Mouse (Mus musculus): ENCODE results near the gene Ccsap. TPM values are rescaled to one million over a fixed set of nuclear protein-coding genes. Genes with fewer than 3 reads are reported as not detected.

Gene Ccsap
- polyA plus RNA-seq, 2 experiments from 2014 or later: 3.2 to 4.4 TPM

- ATAC-seq: no peak
These were observed 56.4 kb downstream of the Ccsap start for GRCm38 (mm10) chr8:123803639-123804038.

- no peak for ATAC-seq
These were observed 58.5 kb downstream of the Ccsap start for GRCm38 (mm10) chr8:123801538-123801937.

GRCm38 (mm10) chr8:123800867-123801266 lies 59.1 kb downstream of the Ccsap start:
- ATAC-seq: no peak

DNA sequence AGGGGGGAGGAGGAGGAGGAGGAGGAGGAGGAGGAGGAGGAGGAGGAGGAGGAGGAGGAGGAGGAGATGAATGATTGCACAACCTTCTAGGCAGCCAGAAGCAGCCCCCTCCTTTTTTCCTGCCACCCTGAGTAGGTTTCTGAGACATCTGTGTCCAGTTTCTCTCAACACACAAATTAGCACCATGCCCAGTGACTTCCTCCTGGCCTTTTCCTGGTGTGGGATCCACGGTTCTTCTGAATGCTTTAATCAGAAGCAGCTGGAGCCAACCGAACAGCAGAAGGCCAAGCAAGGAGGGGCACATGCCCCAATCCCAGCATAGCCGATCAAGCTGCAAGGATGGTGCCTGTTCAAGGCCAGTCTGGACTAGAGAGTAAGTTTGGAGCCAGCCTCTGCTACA lies 60.1 kb downstream of the Ccsap start:
- ATAC-seq: no peak

DNA sequence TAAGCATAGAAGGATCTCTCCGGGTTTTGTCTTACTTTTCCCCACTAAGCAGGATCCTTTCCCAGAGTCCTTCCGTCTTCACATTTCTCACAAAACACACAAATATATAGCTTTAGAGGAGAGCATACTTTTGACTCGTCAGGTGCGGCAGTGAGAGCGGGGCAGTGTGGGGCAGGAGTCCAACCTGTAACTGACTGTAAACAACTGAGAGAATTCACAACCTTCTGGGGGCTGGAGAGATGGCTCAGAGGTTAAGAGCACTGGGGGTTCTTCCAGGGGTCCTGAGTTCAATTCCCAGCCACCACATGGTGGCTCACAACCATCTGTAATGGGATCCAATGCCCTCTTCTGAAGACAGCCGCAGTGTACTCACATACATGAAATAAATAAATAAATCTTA lies 60.6 kb downstream of the Ccsap start:
- no peak for ATAC-seq

GRCm38 (mm10) chr8:123797928-123798327 lies 62.1 kb downstream of the Ccsap start:
- no peak for ATAC-seq

DNA sequence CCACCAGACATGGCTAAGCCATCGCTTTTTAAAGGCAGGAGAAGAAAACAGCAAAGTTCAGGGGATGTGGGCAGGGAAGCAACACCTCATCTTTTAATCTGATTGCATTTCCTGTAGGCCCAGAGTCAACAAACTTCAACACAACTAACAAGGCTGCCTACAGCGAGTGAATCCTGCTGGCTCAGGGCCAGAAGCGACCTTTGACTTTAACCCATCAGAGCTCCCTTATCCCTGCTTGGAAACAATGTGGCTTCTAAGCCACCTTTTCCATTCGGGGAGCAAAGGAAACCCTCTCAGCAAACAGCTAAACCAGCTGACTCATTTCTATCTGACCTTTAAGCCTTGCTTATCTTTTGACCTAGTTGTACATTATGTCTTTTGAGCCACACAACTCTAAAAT lies 63.3 kb downstream of the Ccsap start:
- peak; percentile 34 for ATAC-seq

DNA sequence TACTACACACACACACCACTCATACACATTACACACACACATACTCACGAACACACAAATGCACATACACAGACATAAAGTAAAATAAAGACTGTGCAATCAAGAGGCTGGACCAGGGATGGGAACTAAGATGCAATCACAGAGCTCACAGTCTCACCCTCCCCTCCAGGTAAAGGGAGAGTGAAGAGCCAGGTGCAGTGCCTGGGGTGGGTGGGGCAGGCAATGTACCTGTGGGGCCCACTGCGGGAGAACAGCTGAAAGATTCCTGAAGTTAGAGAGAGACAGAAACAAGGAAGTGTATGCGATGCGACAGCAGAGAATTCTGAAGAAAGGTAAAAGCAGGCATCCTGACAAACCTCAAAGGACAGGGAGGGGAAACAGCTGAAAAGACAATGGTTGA lies 65.2 kb downstream of the Ccsap start:
- ATAC-seq: no peak

GRCm38 (mm10) chr8:123793900-123794299 lies 66.1 kb downstream of the Ccsap start:
- no peak for ATAC-seq

DNA sequence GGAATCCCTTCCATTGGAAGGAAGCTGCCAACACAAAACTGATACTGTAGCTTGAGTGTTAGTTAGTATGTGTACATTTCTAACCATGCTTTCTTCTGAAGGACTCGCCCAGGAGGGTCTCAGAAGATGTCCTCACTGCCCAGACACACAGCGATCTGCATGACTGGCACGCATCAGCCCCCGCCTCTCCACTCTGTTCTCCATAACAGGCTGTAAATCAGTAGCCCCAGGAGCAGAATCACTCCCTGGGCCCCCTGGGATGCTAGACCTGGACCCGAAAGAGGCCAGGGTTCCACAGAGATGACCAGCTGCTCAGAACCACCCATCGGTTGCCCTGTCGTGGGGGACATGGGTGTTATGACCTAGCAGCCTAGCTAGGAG lies 68.2 kb downstream of the Ccsap start:
- no peak for ATAC-seq

DNA sequence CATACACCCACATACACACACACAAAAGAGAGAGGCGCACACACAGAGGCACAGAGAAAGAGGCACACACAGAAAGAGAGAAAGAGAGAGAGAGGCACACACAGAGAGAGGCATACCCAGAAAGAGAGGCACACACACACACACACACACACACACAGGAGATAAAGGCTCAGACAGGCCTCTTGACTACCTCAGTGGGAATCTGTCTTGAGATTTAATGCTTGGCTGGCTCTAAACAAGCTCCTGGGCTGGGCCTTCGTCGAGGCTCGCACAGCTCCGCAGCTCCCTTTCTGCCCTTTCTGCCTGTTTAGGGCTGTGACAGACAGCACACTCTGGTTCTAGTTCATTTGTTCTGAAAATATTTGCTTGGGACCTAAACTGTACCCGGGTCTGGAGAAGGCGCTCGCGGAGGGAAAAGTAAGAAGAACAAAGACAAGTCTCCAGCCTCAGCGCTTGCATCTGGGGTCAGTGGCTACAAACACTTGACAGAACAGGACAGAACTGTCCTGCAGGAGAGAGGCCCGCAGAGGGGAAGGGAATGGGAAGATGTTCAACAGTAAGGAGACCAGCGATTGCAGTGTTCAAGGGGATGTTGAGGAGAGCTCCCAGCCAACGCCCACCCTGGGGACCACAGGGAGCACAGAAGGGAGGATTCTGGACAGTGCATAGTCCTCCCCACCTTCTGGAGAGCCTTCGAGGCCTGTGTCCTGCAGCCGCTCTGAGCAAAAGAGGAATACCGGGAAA lies 68.7 kb downstream of the Ccsap start:
- no peak for ATAC-seq

Other genes starting within 250 kb of the Ccsap start
- gene Rhou, start 206.3 kb downstream of the Ccsap start, polyA plus RNA-seq (2017; shearing (Covaris generic)): under 1 TPM in 1 of 2 experiments, not detected in 1; 0.42 TPM
- gene Rab4a, start 54.2 kb downstream of the Ccsap start, polyA plus RNA-seq (2017; shearing (Covaris generic)): 1 to 10 TPM; 2.7 to 9.6 TPM
- under 1 TPM in 1 of 2 experiments, not detected in 1; 0.30 TPM for gene Acta1, start 34.5 kb upstream of the Ccsap start, polyA plus RNA-seq (2017; shearing (Covaris generic))
- 10 to 100 TPM in 1 of 2 experiments, 1 to 10 TPM in 1; 9.0 to 10.2 TPM for gene Nup133, start 89.1 kb upstream of the Ccsap start, polyA plus RNA-seq (2017; shearing (Covaris generic))
- gene Abcb10, start 122.9 kb upstream of the Ccsap start, polyA plus RNA-seq (2017; shearing (Covaris generic)): 1 to 10 TPM in 1 of 2 experiments, under 1 TPM in 1; 0.73 to 1.5 TPM
- 10 to 100 TPM; 12.3 to 13.2 TPM for gene Taf5l, start 161.2 kb upstream of the Ccsap start, polyA plus RNA-seq (2017; shearing (Covaris generic))
- gene Urb2, start 161.3 kb upstream of the Ccsap start, polyA plus RNA-seq (2017; shearing (Covaris generic)): 1 to 10 TPM; 2.5 to 7.8 TPM